Mouse (Mus musculus): Measurements from ENCODE around the gene Nr1h2. TPM values are rescaled to one million over a fixed set of nuclear protein-coding genes. Genes with fewer than 3 reads are reported as not detected.
A peak's percentile ranks its signal among the peaks of the same experiment; 100 is the strongest.

Gene Nr1h2
- total RNA-seq, 2 experiments from 2014 or later, result 38.3 to 45.3 TPM

- DNase-seq (ENCODE audit: low spot score in 2 of 2), result peak in 1 of 2 experiments; percentile 8
Observed at GRCm38 (mm10) chr7:44531946-44532732, 21.6 kb downstream of the Nr1h2 start, which contains the start of gene Spib. Gene Spib, minus strand, starts transcription at chr7:44532071.

GRCm38 (mm10) chr7:44531207-44531606, 22.5 kb downstream of the Nr1h2 start:
- no peak for DNase-seq (ENCODE audit: low spot score in 2 of 2)

- no peak for DNase-seq (ENCODE audit: low spot score in 2 of 2)
Observed at GRCm38 (mm10) chr7:44530507-44530906, 23.2 kb downstream of the Nr1h2 start.

- no peak for DNase-seq (ENCODE audit: low spot score in 2 of 2)
Observed at GRCm38 (mm10) chr7:44529518-44529917, 24.2 kb downstream of the Nr1h2 start.

- peak in 1 of 2 experiments; percentile 61 for DNase-seq (ENCODE audit: low spot score in 2 of 2)
Observed at GRCm38 (mm10) chr7:44527483-44528398, 26.0 kb downstream of the Nr1h2 start.

GRCm38 (mm10) chr7:44526414-44527154, 27.2 kb downstream of the Nr1h2 start:
- DNase-seq (ENCODE audit: low spot score in 2 of 2), result no peak

- DNase-seq (ENCODE audit: low spot score in 2 of 2), result peak in 1 of 2 experiments; percentile 75
Observed at GRCm38 (mm10) chr7:44525126-44525832, 28.5 kb downstream of the Nr1h2 start.

- peak in 1 of 2 experiments; percentile 43 for DNase-seq (ENCODE audit: low spot score in 2 of 2)
Observed at GRCm38 (mm10) chr7:44524502-44524901, 29.2 kb downstream of the Nr1h2 start, which contains the start of gene Mybpc2. Gene Mybpc2, minus strand, starts transcription at chr7:44524656.

- no peak for DNase-seq (ENCODE audit: low spot score in 2 of 2)
Observed at GRCm38 (mm10) chr7:44523056-44523455, 30.7 kb downstream of the Nr1h2 start.

GRCm38 (mm10) chr7:44521710-44522109, 32.0 kb downstream of the Nr1h2 start:
- DNase-seq (ENCODE audit: low spot score in 2 of 2), result peak in 1 of 2 experiments; percentile 68

GRCm38 (mm10) chr7:44520990-44521389, 32.8 kb downstream of the Nr1h2 start:
- DNase-seq (ENCODE audit: low spot score in 2 of 2), result no peak

- no peak for DNase-seq (ENCODE audit: low spot score in 2 of 2)
Observed at GRCm38 (mm10) chr7:44519240-44519913, 34.4 kb downstream of the Nr1h2 start.

- no peak for DNase-seq (ENCODE audit: low spot score in 2 of 2)
Observed at GRCm38 (mm10) chr7:44507491-44507890, 46.3 kb downstream of the Nr1h2 start.

GRCm38 (mm10) chr7:44501563-44502115, 52.1 kb downstream of the Nr1h2 start:
- DNase-seq (ENCODE audit: low spot score in 2 of 2), result peak in 1 of 2 experiments; percentile 64

GRCm38 (mm10) chr7:44500046-44500445, 53.7 kb downstream of the Nr1h2 start:
- no peak for DNase-seq (ENCODE audit: low spot score in 2 of 2)

All from gastrocnemius, postnatal 4 days (tissue).